Mouse (Mus musculus) embryonic facial prominence, embryonic 14.5 days (tissue): ENCODE measurements around the gene Duxf3. TPM values are rescaled to one million over a fixed set of nuclear protein-coding genes. Genes with fewer than 3 reads are reported as not detected.
"Not testable (repeated sequence)": the region's sequence is repeated elsewhere in the genome, so short reads cannot be mapped to it uniquely, and the experiment has no call there.

Experiments
- ATAC-seq: fragments of 200-750 bp; cut with Nextera tagmentation; 2 replicates; pipeline ENCODE4 v1.8.0; 2017; ENCODE audit warnings: low read depth, moderate number of reproducible peaks, moderate TSS enrichment
- DNase-seq: peaks from one replicate; pipeline ENCODE4 v3.0.0-alpha.2; 2015; ENCODE audit warnings: low spot score
- H3K27ac ChIP-seq: fragments of 300-500 bp; sonication (generic); replicated peaks from 2 replicates; pipeline ENCODE4 v1.5.1; 2014; ENCODE audit warnings: low read depth, mild to moderate bottlenecking, low read length, moderate library complexity
- H3K27me3 ChIP-seq: fragments of 300-500 bp; sonication (generic); replicated peaks from 2 replicates; pipeline ENCODE4 v1.6.1; 2014; ENCODE audit warnings: low read length; ENCODE audit not compliant: control insufficient read depth, insufficient read depth
- H3K36me3 ChIP-seq: fragments of 300-500 bp; sonication (generic); 2 replicates; pipeline ENCODE4 v1.6.1; 2014; ENCODE audit warnings: low read length, mixed read lengths; ENCODE audit not compliant: control insufficient read depth, insufficient read depth
- H3K4me1 ChIP-seq: fragments of 300-500 bp; sonication (generic); 2 replicates; pipeline ENCODE4 v1.6.1; 2014; ENCODE audit warnings: antibody characterized with exemption, low read length; ENCODE audit not compliant: control insufficient read depth, insufficient read depth
- H3K4me2 ChIP-seq: fragments of 300-500 bp; sonication (generic); 2 replicates; pipeline ENCODE4 v1.6.1; 2014; ENCODE audit warnings: low read depth, mild to moderate bottlenecking, low read length, moderate library complexity, mixed read lengths
- H3K4me3 ChIP-seq: fragments of 300-500 bp; sonication (generic); 2 replicates; pipeline ENCODE4 v1.5.1; 2014; ENCODE audit warnings: low read depth, mild to moderate bottlenecking, low read length
- H3K9ac ChIP-seq: fragments of 300-500 bp; sonication (generic); 2 replicates; pipeline ENCODE4 v1.6.1; 2014; ENCODE audit warnings: low read depth, mild to moderate bottlenecking, low read length, moderate library complexity, mixed read lengths
- H3K9me3 ChIP-seq: fragments of 300-500 bp; sonication (generic); 2 replicates; pipeline ENCODE4 v1.6.1; 2016; ENCODE audit warnings: low read length; ENCODE audit not compliant: control insufficient read depth
- WGBS: fragments of 180-500 bp; shearing (Covaris S2); extraction: QIAGEN DNeasy Blood & Tissue Kit; methylation state at CpG from one replicate; pipeline ENCODE4 v1.1.7; 2014; 5-methylcytosine and 5-hydroxymethylcytosine counted together
- polyA plus RNA-seq: library from polyadenylated mRNA; unstranded; fragments of >200 nt; fragmentation: Nextera tagmentation; extraction: Ambion mirVana; gene quantifications from 2 replicates; pipeline ENCODE4 v1.2.1, GENCODE M21; 2014

Duxf3 gene
- polyA plus RNA-seq, 1 experiment from 2014 or later, result not detected

GRCm38 (mm10) chr10:58236613-58237012 is 4.1 kb upstream of the Duxf3 start, which contains the start of gene Gm4981:
Gene Gm4981 (minus strand): TSS chr10:58236701.
- DNase-seq (no peak), ATAC-seq (no peak)
- Histone ChIP-seq H3K4me3 (no peak within 1 kb of the TSS), H3K9me3 (peaks cover 17% of the 10 kb centered on the region), H3K27me3 (no peaks in the 10 kb centered on the region), H3K4me1 (no peaks in the 10 kb centered on the region), H3K9ac (no peak within 1 kb of the TSS), H3K4me2 (no peak within 1 kb of the TSS), H3K27ac (no peak within 1 kb of the TSS), H3K36me3 (no peaks in the 10 kb centered on the region)
- 86% methylated on average over 10 of the region's 10 CpGs for WGBS

DNA sequence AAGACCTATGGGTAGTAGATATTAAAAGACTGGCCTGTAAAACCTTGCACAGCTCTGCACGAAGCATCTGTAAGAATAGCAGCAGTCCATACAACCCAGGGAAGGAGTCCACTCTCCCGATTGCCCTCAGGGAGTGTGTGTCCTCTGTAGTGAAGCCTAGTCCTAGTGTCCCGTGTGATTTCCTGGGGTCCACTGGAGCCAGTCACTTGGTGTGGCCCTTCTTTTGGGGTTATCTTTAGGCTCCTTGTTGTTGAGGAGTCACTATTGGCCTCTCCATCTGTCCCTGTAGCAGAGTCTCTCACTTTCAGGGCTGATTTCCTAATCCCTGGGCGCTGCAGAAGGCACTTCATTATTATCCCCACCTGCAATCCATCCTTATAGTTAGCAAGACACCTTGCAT is 2.5 kb upstream of the Duxf3 start:
- WGBS, result 75% methylated on average over 4 of the region's 4 CpGs
- not testable (repeated sequence) for H3K36me3 ChIP-seq, ATAC-seq, H3K27me3 ChIP-seq, H3K4me3 ChIP-seq, H3K9ac ChIP-seq, H3K27ac ChIP-seq, H3K4me1 ChIP-seq, H3K4me2 ChIP-seq, DNase-seq
- peaks cover 19% of the 10 kb centered on the region for H3K9me3 ChIP-seq

DNA sequence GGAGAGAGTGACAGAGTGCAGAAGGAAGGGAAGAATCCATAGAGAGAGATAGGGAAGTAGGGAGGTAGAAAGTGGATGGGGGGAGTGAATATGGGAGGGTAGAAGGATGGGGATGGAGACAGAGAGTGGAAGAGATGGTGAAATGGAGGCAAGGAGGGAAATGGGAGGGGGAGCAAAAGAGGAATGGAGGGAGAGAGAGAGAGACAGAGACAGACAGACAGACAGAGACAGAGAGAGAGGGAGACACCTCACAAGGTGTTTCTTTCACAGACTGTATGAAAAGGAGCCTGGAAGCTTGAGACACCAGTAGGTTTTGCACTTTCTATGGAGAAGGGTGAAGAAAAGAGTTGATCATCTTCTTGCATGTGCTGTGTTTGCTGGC is 1.3 kb upstream of the Duxf3 start:
- not testable (repeated sequence) for ATAC-seq, H3K27me3 ChIP-seq, H3K27ac ChIP-seq, DNase-seq, H3K4me1 ChIP-seq, H3K4me3 ChIP-seq, H3K4me2 ChIP-seq, H3K36me3 ChIP-seq, H3K9ac ChIP-seq
- peaks cover 15% of the 10 kb centered on the region for H3K9me3 ChIP-seq

DNA sequence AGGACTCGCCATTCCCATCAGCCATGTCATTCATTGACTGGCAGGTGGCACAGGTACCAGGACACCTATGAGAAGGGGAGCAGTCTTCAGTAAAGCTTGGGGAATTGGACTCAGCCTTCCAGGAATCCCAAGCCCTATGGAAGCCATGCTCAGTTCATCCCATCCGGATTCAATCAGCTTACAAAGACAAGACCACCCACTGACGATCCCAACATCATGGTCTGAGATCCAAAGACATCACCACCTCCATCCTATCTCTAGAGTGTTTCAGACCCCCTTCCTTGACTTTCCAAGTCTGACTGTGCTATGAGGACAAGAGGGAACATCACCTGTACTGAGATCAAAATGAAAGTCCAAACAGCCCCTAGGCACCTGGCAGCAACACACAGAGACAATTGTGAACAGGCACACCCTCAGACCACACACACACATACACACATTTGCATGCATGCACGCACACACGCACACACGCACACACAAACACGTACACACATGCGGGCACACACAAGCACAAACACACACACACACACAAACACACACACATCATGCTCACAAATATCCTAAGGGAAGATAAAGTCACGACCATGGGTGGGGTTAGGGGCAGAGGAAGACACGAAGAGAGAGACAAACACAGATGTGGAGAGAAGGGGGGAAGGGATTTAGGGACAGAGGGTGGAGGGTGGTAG is 722 bp upstream of the Duxf3 start:
- H3K27me3 ChIP-seq, H3K4me2 ChIP-seq, H3K9ac ChIP-seq, H3K4me3 ChIP-seq, H3K4me1 ChIP-seq, H3K36me3 ChIP-seq, DNase-seq, H3K27ac ChIP-seq: not testable (repeated sequence)
- peak; percentile 24 for ATAC-seq
- 72% methylated on average over 9 of the region's 10 CpGs for WGBS
- peaks cover 15% of the 10 kb centered on the region for H3K9me3 ChIP-seq

- peaks cover 15% of the 10 kb centered on the region for H3K9me3 ChIP-seq
- ATAC-seq (peak; percentile 75), DNase-seq (peak; percentile 61)
- H3K4me2 ChIP-seq, H3K4me3 ChIP-seq, H3K4me1 ChIP-seq, H3K27me3 ChIP-seq, H3K27ac ChIP-seq, H3K9ac ChIP-seq, H3K36me3 ChIP-seq: not testable (repeated sequence)
- whole genome bisulfite sequencing, result 88% methylated on average over 25 of the region's 35 CpGs
These were observed 465 bp downstream of the Duxf3 start for GRCm38 (mm10) chr10:58231779-58232640.

DNA sequence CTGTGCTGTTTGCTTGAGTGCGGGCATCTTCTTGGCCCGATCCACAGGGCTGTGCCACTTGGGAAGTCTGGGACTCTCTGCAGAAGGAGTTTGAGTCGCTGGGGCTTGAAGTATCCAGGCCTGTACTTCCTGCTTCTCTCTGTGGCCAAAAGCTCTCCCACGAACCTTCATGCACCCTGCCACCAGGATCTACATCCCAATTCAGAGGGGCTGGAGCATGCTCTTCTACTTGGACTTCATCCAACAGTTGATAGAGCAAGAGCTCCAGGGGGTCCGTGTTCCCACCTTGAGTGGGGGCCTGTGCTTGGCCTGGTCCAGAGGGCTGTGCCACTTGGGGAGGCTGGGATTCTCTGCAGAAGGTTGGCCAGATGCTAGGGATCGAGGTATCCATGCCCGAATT is 1.4 kb downstream of the Duxf3 start:
- not testable (repeated sequence) for H3K27me3 ChIP-seq, H3K36me3 ChIP-seq, H3K27ac ChIP-seq, H3K4me2 ChIP-seq, H3K4me1 ChIP-seq, H3K4me3 ChIP-seq, H3K9ac ChIP-seq
- DNase-seq, result peak; percentile 20
- ATAC-seq, result peak; percentile 55
- peaks cover 11% of the 10 kb centered on the region for H3K9me3 ChIP-seq
- 79% methylated on average over 5 of the region's 7 CpGs for WGBS

- not testable (repeated sequence) for DNase-seq, H3K27me3 ChIP-seq, H3K36me3 ChIP-seq, H3K4me3 ChIP-seq, ATAC-seq, H3K4me2 ChIP-seq, H3K27ac ChIP-seq, H3K9ac ChIP-seq, H3K4me1 ChIP-seq
- H3K9me3 ChIP-seq, result peaks cover 11% of the 10 kb centered on the region
- WGBS, result 55% methylated on average over 3 of the region's 3 CpGs
These were observed 2.5 kb downstream of the Duxf3 start for GRCm38 (mm10) chr10:58230021-58230420.

DNA sequence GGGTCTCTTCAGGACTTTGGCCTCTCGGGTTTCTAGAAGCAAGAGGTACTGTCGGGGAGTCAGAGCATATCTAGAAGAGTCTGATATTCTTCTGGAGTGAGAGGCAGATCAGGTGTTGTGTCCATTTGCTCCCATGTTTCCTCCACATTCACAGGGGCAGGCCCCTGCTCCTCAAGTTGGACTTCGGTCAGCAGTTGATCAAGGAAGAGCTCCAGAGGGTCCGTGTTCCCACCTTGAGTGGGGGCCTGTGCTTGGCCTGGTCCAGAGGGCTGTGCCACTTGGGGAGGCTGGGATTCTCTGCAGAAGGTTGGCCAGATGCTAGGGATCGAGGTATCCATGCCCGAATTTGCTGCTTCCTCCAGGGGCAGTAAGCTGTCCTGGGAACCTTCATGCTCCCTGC is 4.7 kb downstream of the Duxf3 start:
- not testable (repeated sequence) for H3K9ac ChIP-seq, H3K4me2 ChIP-seq, ATAC-seq, DNase-seq, H3K4me1 ChIP-seq, H3K4me3 ChIP-seq, H3K27me3 ChIP-seq, H3K36me3 ChIP-seq, H3K27ac ChIP-seq
- 84% methylated on average over 2 of the region's 6 CpGs for WGBS
- peaks cover 11% of the 10 kb centered on the region for H3K9me3 ChIP-seq
